Mouse (Mus musculus) heart, postnatal 0 days (tissue): ENCODE measurements at regions not wholly inside any gene's neighbourhood (a gene's known extent, or its start where the extent isn't known, plus 50 kb on each side); places are given as distances from the start of the nearest gene placed in this dataset.

Source experiments
- CTCF ChIP-seq: IDR thresholded peaks from 2 replicates; pipeline ENCODE4 v1.5.1; 2016; ENCODE audit warnings: antibody characterized with exemption, control low read depth, low read depth
- EP300 ChIP-seq: IDR thresholded peaks from 2 replicates; pipeline ENCODE4 v1.6.1; 2016; ENCODE audit warnings: antibody characterized with exemption, low read depth

DNA sequence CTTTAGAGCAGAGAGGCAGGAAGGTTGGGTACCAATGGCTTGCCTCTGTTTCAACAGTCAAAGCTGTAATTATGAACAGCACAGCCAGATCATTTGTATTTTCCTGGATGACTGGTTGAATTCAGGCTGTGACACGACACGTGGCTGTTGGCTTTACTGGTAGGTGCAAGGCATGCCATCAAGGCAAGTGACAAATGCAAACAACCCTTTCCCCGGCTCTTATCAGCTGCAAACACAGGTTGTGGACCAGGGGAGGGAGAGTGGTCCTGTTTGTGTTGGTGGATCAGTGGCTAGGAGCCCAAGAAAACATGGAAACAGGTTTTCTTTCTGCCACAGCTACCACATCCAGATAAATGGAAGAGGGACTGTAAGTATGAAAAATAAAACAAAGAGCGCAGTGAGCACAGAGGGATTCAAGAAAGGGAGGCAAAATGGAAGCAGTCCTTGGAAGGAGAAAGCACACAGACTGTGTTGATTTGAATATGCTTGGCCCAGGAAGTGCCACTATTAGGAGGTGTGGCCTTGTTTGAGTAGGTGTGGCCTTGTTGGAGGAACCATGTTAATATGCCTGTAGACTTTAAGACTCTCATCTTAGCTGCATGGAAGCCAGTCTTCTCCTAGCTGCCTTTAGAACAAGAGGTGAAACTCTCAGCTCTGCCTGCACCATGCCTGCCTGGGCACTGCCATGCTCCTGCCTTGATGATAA, 396.8 kb downstream of the Nedd1 start:
- TF ChIP-seq CTCF, result no peak
- TF ChIP-seq EP300, result no peak
